Mouse (Mus musculus): ENCODE data around the gene Dip2a. TPM values are rescaled to one million over a fixed set of nuclear protein-coding genes. Genes with fewer than 3 reads are reported as not detected.

Gene Dip2a
- total RNA-seq, 1 experiment from 2014 or later = 3.1 TPM

DNA sequence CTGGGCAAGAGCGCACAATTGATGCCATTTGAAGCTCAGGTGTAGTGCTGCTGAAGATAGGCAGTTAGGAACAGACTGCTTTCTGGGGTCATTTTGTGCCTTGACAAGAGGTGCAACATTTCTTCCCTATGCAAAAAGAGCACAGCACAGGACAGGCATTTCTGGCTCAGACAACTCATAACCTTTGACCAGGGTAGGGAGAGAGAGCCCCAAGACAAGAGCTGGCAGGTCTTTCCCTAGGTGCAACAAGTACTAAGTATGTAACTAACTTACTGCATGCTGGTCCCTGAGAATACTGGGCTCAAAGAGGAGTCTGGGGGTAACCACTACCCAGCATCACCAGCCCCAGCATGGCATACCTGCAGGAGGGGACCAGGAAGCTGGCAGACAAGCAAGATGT, 92.0 kb downstream of the Dip2a start:
- no peak for ATAC-seq (replicated peaks; ENCODE audit: low read depth, poor library complexity, severe bottlenecking)

DNA sequence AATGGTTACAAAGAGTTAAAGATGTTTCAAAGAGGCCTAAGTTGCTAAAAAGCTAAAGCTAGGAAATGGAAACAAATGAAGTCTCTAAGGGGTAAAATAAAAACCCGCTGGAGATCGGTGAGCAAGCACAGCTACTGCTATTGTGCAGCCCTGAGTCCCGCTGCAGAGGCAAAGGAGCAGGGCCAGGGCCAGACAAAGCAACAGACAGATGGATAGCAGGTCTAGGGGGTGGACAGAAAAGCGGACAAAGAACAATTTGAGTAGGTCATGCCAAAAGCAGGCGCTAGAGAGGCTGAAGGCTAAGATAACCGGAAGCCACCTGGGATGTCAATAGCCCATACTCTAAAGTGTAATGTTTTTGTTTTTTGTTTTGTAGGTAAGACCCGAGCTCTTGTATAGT, 94.2 kb downstream of the Dip2a start:
- ATAC-seq (replicated peaks; ENCODE audit: low read depth, poor library complexity, severe bottlenecking) = no peak

GRCm38 (mm10) chr10:76248647-76248968, 96.5 kb downstream of the Dip2a start:
- no peak for ATAC-seq (replicated peaks; ENCODE audit: low read depth, poor library complexity, severe bottlenecking)

DNA sequence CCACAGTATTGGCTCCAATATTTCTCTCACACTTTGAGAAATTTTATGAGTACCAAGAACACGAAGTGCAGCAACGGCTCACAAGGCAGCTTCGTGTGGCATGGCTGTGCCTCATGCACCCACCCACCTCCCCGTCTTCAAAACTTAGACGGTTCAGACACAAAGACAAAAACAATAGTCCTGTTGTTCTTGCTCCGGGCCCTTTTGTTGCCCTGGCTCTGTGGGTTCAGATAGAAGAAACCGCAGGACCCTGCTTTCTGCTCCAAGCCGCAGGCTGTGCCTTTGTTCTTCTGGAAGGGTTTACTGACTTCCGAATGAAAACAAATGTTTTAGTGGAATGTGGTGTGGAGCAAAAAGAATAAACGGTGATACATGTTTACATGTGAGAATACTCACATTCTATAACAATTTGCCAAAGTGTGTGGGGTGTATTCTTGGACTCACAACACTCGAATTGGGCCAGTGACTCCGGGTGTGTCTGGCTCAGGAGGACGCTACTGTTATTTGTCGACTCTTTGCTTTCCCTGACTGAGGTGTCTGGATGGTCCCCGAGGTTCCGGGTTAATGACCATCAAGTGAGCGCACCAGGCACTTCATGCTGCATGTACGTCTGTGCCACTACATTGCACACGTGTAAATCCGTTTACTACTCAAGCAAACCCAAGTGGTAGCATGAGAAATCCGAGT, 97.0 kb downstream of the Dip2a start:
- ATAC-seq (replicated peaks; ENCODE audit: low read depth, poor library complexity, severe bottlenecking) = no peak

GRCm38 (mm10) chr10:76246601-76247000, 98.5 kb downstream of the Dip2a start:
- ATAC-seq (replicated peaks; ENCODE audit: low read depth, poor library complexity, severe bottlenecking) = no peak

DNA sequence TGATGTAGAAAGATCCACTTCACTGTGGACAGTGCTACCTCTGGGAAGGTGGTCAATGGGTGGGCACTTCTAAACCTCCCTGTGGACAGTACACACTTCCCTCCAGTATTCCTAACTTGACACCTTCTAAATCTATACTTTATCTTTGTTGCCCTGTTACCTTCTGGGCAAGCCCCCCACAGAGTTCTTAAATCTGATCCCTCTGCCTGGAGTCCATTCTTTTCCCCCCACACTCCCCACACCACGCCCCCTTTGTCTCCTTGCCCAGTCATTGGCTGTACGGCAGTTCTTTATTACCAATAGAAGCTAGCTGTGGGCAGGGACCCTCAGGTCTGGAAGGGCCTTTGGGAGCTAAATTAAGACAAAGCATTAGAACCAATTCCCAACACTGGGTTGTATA, 100.0 kb downstream of the Dip2a start:
- ATAC-seq (replicated peaks; ENCODE audit: low read depth, poor library complexity, severe bottlenecking) = no peak

DNA sequence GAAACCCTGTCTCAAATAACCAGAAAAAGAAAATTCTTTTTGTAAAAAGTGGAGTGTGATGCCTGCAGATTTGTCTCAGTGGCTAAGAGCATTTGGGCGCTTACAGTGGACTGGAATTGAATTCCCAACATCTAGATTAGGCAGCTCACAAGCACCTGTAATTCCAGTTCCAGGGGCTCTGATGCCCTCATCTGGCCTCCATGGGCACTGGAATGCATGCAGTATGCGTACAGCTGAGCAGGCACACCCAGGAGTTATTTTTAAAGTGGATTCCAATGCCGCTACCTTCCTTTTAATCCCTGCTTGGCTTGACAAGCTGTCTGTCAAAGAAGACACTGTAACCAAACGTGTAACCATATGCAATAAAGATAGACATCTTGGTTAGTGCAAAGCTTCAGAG, 105.7 kb downstream of the Dip2a start:
- ATAC-seq (replicated peaks; ENCODE audit: low read depth, poor library complexity, severe bottlenecking) = no peak

DNA sequence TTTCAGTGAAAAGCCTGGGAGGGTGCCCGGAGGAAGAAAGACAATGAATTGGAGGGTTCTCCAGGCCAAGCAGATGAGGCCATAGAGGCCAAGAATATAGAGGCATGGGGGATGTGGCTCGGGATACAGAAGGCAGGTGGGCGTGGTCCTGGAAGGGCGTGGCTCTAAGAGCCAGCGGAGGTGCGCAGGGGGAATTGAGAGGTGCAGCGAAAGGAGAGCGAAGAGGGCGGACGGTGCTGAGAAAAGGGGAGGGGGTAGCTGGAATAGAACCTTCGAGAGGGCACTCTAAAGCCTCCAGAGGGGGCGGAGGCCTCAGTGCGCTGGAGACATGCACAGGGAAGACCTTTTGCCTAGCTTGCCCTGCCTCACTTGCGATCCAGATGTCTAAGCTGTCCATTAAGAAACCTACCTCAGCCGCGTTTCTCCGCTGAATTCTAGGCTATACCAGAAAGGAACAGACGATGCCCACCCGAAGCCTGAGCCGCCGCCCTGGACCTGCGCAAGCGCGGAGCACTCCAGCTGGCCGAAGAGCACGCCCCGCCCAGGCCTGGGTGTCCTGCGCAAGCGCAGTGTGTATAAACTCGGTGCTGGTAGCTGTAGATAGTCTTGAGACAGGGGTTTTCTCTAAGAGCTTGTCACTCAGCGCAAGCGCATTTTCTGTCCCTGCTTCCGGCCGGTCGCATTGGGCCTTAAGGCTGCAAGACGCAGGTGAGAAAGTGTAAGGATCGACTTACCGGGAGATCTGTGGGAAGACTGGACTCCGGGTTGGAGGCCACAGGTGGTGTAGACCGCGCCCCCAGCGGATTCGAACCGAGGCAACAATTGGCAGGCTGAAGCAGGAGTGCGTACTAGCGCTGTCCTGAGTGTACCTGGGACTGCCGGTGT, 107.5 kb downstream of the Dip2a start, which contains the start of gene Prmt2:
TSS of gene Prmt2 (minus strand) at position 525 of the 885 bp plus-strand sequence.
- peak; percentile 95 for ATAC-seq (replicated peaks; ENCODE audit: low read depth, poor library complexity, severe bottlenecking)

DNA sequence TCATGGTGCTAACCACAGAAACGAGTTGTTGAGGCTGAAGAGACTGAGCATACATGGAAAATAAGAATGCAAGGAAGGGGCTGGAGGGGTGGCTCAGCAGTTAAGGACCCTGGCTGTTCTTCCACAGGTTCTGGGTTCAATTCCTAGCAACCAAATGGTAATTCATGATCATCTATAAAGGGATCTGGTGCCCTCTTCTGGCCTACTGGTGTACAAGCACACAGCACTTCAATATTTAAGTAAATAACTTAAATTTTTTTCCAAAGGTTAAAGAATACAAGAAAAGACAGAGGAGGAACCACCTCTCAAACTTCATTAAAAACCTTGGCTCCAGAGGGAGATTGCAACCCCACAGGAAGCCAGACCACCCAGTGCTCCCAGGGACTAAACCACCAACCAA, 115.5 kb downstream of the Dip2a start:
- no peak for ATAC-seq (replicated peaks; ENCODE audit: low read depth, poor library complexity, severe bottlenecking)

DNA sequence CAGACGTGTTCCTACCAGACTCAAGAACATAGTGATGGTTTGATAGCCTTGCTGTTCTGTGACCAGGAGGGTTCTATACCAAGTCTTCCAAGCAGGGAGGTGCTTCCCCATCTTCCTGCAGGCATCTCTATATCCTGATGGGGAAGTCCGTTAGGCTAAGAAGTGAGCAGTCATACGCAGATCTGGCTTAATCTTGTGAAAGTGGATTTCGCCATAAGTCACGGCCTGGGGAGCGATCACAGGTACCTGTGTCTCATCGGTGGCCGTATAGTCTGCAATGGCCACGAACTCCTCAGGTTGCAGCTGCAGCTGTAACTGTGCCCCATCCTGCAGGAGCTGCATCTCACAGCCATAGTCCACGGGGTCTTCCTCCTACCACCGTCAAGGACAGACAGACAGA, 119.1 kb downstream of the Dip2a start:
- ATAC-seq (replicated peaks; ENCODE audit: low read depth, poor library complexity, severe bottlenecking) = no peak

DNA sequence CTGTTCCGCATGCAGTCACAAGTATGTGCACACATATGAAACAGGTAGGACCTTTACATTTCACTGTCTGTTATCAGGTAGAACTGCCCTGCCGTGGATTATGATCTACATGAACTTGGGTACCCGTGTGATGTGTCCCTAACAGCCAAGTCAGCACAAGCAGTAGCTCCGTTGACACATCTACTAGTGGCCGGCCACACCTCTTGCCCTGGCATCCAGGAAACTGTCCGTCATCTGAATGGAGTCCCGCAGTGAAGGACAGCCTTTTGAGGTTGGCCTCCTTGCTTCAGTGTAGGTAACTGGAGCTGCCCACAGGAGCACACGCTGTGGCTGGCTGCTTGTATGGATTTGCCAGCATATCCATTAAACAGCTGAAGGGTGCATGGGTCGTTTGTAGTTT, 126.9 kb downstream of the Dip2a start:
- no peak for ATAC-seq (replicated peaks; ENCODE audit: low read depth, poor library complexity, severe bottlenecking)

- ATAC-seq (replicated peaks; ENCODE audit: low read depth, poor library complexity, severe bottlenecking) = no peak
These were observed 128.0 kb downstream of the Dip2a start for GRCm38 (mm10) chr10:76217056-76217455.

DNA sequence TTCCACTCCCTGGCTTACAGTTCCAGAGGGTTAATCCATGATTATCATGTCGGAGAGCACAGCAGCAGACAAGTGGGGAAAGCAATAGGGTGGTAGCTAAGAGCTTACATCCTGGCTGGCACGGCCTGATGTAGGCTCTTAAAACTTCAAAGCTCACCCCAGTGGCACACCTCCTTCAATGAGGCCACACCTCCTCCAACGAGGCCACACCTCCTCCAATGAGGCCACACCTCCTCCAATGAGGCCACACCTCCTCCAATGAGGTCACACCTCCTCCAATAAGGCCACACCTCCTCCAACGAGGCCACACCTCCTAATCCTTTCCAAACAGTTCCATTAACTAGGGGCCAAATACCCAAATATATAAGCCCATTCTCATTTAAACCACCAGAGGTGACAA, 130.9 kb downstream of the Dip2a start:
- ATAC-seq (replicated peaks; ENCODE audit: low read depth, poor library complexity, severe bottlenecking) = no peak

DNA sequence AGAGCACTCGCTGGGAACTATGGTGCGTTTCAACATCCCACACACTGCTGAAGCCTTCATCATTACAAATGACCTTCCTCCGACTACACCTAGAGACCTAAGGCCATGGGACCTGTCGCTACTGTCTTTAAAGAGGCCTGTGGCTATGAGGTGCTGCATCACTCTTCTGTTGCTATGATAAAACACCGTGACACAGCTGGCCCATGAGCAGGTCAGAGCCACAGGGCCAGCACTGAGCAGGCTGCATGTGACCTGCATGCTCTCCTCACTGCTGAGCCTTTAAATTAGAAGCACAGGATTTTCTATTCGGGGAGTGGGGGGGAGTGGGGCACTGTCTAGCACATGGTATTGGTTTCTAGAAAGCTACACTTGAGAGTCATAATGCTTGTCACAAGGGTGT, 133.0 kb downstream of the Dip2a start:
- no peak for ATAC-seq (replicated peaks; ENCODE audit: low read depth, poor library complexity, severe bottlenecking)

DNA sequence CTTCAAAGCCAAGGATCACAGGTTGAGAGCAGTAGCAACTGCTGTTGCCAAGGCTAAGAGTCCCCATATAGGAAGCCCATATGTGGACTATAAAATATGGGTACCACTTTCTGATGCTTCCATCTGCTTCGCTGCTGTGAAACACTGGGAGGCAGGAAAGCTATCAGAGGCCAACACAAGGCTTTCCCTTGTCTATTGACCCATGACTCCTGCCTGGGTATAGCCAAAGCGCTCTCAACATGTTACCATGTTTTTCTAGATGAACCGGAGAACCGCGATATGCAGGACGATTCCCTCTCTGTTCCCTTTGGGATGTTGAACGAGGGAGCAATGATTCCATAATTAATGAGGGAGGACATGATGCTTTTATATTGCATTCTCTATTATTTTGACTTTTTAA, 134.3 kb downstream of the Dip2a start:
- ATAC-seq (replicated peaks; ENCODE audit: low read depth, poor library complexity, severe bottlenecking) = no peak

Other genes starting within 250 kb of the Dip2a start
- gene Slc5a4b, start 234.3 kb downstream of the Dip2a start, total RNA-seq (2017) = not detected in 2 replicates
- not detected in 2 replicates for gene Slc5a4a, start 197.8 kb downstream of the Dip2a start, total RNA-seq (2017)
- gene Prmt2, start 107.4 kb downstream of the Dip2a start, total RNA-seq (2017) = 1.5 and 2.1 TPM in 2 replicates
- not detected in 2 replicates for gene S100b, start 91.4 kb downstream of the Dip2a start, total RNA-seq (2017)
- gene AC141477.1, start 95.2 kb upstream of the Dip2a start, total RNA-seq (2017) = 9.6 TPM in 1 of 2 replicates, not detected in the other
- 70.6 and 77.7 TPM in 2 replicates for gene Pcnt, start 97.5 kb upstream of the Dip2a start, total RNA-seq (2017)
- gene 2610028H24Rik, start 103.8 kb upstream of the Dip2a start, total RNA-seq (2017) = not detected in 2 replicates
- gene Mcm3ap, start 123.6 kb upstream of the Dip2a start, total RNA-seq (2017) = 95.8 and 110 TPM in 2 replicates
- gene Ybey, start 123.8 kb upstream of the Dip2a start, total RNA-seq (2017) = 5.3 and 8.8 TPM in 2 replicates
- gene Lss, start 186.3 kb upstream of the Dip2a start, total RNA-seq (2017) = 4.2 and 5.1 TPM in 2 replicates
- not detected in 2 replicates for gene Spatc1l, start 217.0 kb upstream of the Dip2a start, total RNA-seq (2017)
- gene Ftcd, start 230.4 kb upstream of the Dip2a start, total RNA-seq (2017) = not detected in 2 replicates